Mouse (Mus musculus) left cerebral cortex, postnatal 36 days (tissue): ENCODE data around the gene Vps37c. TPM values are rescaled to one million over a fixed set of nuclear protein-coding genes. Genes with fewer than 3 reads are reported as not detected.

Source experiments
- DNase-seq, 2 experiments: peaks; one replicate each; pipeline ENCODE4 v3.0.0; 2021 to 2022; ENCODE audit warnings: low spot score in 2 of 2, mixed read lengths in 1 of 2
- intact Hi-C: fragments of 180-260 bp; cut with DNase I; formaldehyde crosslinking; loops from one replicate; pipeline ENCODE4 v1.15.1; 2025
- total RNA-seq, 2 experiments: library from RNA; stranded (reverse); gene quantifications; 2 replicates each; pipeline ENCODE4 v1.2.3; 2021

Gene Vps37c
- total RNA-seq, 2 experiments from 2014 or later, result 23.0 to 23.2 TPM

DNA sequence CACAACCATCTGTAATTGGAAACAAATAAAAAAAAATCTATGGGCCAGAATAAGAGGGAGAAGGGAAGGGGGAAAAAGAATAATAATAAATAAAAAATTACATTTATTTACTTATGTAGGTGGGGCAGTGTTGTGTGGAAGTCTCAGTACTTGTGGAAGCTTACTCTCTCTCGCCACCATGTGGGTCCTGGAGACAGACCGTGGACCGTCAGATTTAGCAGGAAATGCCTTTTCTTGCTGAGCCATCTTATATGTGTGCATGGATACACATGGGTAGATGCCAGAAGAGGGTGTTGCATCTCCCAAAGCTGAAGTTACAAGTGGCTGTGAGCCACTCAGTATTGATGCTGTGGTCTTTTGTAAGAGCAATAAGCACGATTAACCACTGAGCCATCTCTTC is 7.0 kb upstream of the Vps37c start:
- DNase-seq, result no peak
- intact Hi-C loops, result no loop called here

DNA sequence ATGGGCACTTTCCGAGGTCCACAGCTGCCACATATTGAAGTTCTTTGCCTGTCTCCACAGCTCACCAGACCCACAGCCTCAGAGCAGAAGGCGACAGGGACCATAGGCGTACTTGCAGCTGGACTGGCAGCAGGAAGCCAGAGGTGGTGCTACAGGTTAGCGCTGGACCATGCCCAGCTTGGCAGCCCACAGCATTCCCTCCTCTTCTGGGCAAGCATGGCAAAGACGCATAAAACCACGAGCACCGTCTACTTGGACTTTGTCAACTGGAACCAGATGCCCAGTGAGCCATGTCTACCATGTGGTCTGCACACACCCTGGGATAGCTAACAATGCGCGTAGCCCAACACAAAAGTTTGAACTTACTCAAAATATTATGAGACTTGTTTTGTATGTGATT is 3.5 kb upstream of the Vps37c start:
- intact Hi-C loops, result no loop called here
- DNase-seq, result no peak

DNA sequence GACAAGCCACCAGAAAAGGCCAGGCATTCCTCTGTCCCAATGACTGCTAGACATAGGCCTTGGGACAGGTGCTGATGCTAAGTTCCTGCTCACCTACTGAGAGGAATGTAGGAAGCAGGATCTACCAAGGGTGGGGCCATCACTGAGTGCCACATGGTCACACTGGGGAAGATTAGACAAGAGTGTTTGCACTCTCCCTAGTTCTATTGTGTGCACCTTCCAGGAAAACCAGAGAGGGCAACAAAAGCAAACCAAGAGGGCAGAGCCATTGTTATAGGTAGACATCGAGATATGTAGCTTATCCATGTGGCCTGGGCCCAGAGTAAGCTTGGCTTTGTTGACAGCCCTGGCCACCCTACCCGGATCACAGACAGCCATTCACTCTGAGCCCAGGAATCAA is 2.8 kb upstream of the Vps37c start:
- intact Hi-C loops, result no loop called here
- no peak for DNase-seq

DNA sequence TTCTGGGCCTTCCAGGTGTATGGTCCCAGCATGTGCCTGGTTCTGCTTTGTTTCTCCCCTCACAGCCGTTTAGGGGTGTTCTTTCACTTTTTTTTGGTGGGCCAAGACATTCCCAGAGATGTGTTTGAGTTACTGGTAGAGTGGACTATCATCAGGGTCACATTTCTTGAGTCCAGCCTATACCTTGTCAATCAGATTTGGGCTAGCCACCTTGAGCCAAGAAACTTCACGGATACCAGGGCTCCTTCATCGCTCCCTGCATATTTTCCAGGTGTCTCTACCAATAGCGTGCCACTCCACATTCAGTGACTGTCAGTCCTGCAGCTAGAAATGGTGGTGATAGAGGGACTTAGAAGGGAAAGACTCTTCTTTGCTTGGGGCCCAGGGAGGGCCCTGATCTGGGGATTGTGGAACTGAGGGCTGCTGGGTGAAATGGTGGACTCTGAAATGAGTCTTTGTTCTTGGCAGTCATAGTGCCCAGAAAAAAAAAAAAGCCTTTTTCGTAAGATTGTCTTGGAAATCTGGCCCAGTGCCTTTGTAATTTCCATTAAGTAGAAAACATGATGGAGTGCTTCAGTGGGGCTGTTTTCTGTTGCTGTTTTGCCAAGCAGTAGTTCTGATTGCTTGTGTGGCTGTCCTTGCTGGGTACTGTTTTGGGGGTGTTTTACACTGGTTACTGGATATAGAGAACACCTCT is 1.1 kb downstream of the Vps37c start:
- DNase-seq, result no peak
- intact Hi-C loops, result no loop called here

DNA sequence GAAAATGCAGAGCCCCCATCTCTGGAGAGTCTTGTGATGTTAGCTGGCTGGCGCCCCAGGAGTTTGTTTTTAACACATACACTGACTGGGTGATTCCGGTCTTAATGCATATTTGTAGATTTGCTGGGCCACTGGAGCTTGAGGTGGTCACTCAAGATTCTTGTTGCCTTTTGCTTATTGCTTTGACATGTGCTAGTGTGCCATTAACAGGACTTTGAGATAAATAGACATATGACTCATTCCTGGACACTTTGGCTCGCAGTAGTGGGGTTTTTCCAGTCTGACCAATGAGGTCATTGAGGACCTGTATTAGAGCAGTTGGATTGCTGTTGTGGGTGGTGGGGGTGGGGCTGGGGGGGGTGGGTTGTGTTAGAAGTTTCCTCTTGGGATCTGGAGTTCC is 1.8 kb downstream of the Vps37c start:
- DNase-seq, result no peak
- intact Hi-C loops, result no loop called here

DNA sequence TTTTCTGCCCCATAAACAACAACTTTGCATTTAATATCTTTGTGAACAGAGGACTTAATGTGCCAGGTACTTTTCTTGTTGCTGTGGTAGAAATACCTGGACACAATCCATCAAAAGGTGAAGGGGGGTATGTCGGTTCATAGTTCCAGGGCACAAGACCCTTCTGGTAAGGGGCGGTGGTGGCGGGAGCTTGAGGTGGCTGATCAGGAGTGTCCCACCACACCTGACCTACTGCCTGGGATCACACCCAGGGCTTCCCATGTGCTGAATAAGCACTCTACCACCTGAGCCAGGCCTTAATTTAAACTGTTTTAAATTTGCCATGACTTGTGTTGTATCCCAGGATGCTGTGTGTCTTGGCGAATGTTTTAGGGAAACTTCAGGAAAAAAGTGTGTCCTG is 2.6 kb downstream of the Vps37c start:
- no peak for DNase-seq
- intact Hi-C loops, result no loop called here

DNA sequence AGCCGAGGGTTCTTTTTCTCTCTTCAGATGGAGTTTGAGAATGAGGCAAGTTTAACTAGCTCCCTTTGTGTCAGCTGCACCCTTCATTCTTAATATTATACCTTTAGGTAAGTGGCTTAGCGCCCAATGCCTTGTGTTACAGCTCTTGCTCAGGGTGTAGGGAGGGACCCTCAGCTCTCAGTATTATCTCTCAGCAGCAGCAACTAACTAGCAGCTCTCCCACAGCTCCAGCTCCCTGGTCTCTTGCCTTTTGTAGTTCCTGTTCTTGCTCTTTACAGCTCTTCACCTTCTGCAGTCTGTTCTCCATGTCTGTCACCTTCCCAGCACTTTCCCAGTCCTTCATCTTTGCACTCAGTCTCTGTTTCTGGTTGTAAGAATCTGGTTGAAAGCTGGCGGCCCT is 3.1 kb downstream of the Vps37c start:
- no peak for DNase-seq
- intact Hi-C loops, result no loop called here

DNA sequence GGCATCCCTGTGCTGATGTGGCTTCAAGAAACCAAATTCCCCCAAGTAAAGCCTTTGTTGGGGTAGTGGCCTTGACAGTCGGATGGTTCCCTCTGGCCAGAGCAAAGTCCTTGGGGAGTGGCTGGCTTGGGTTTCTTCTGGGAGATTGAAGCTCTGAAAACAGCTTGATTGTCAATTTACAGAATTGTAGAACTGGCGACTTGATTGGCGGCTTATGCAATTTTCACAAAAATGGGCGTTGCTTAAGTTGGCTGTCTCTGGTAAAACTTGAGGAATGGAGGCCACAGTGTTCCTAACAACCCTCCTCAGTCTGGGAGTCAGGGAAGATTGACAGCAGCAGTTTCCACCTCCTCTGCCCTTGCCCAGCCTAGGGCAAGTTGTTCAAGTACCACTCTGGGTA is 3.8 kb downstream of the Vps37c start:
- DNase-seq, result no peak
- intact Hi-C loops, result no loop called here

DNA sequence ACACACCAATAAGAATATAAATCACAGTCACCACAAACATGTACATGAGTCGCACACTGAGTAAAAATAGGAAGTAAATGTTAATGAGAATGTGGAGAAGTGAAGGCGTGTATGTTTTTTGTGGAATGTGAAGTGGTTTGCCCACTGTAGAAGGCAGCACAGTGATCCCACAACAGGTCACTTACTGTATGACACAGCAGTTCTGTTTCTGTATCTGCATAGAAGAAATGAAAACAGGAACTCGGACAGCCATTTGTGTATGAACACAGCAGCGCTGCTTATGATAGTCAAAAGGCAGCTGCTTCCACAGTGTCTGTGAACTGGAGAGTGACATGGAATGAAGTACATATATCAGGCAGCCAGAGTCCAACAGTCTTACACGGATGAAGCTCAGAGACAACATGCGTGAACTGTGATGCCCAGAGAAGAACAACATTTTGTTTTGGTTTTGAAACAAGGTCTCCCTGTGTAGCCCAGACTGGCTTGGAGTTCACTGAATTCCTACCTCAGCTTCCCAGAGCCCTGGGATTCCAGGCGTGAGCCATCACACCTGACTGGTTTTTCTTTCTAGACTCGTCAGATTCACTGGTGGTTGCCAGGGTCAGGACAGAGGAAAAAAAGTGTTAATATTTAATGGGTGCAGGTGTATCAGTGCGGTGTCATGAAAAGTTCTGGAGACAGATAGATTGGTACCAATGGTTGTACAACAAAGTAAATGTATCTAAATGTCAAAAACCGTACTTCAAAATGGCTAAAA is 5.6 kb downstream of the Vps37c start:
- no peak for DNase-seq
- intact Hi-C loops, result no loop called here

DNA sequence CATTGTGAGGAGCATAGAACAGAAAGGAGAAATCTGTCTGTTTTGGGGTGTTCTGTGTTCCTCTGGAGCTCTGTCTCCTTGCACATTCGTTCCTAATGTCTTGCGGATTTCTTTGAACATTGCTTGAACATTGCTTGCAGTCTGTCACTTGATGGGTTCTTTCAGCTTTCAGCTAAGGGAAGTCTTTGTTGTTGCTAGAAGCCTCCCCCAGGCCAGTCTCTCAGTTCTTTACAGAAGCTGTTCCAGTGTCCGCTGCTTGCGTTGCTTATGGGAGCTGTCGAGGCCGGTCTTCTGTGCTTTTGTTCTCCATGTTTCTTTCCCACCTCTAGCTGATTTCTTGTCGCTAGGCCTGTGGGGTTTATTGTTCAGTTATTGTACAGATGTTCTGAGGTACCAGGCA is 7.3 kb downstream of the Vps37c start:
- intact Hi-C loops, result no loop called here
- DNase-seq, result no peak

DNA sequence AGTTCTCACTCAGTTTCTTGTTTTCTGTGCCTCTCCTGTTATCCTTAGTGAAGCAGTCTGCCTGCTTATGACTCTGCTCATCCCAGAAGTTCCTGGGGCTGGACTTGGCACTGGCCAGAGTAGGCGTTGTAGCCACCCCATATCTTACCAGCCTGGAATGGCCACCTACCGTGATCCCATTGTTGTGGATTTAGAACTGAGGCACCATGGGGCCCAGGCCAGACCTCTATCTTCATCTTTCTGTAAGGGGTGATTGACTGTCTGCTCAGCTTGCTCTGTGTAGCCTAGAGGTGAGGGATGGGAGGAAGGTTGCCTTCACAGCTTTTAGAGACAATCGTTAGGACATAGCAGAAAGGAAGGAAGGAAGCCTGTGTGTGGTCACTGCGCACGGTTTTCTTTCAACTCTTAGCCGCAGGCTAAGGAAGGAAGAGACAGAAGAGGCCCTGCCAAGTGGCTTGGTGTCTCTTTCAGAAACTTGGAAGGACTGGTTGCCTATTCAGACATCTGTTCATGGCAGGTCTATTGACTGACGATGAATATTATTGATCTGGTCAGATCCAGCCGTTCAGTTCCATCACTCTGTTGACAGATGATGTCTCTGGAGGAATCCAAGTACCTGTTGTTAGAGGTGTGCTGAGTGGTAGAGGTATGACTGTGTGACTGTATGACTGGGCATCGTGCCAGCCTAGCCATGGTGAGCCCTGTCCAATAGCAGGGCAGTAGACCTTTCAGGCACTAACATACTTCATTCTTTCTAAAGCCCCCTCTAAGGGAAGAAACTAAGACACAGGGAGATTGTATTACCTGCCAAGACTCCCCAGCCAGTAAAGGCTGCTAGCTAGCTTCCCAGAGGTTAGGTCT is 9.8 kb downstream of the Vps37c start:
- no peak for DNase-seq
- intact Hi-C loops, result no loop called here

DNA sequence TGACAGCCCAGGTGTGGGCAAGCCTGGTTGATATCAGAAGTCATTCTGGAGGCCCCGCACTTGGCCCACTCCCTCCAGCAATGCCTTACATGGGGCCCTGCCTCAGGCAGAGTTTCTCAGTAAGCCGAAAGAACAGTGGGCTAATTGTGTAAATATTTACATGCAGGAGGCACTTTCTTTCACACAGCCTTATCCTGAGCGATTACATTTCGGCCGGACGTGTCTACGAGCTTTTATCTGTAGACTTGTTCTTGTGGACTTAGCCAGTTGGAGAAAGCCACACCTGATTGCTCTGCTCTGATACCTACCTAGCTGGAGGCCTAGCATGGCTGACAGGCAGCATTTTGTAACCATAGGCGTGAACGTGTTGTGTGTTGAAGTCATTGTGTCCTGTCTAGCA is 11.3 kb downstream of the Vps37c start:
- DNase-seq, result no peak
- intact Hi-C loops, result no loop called here

DNA sequence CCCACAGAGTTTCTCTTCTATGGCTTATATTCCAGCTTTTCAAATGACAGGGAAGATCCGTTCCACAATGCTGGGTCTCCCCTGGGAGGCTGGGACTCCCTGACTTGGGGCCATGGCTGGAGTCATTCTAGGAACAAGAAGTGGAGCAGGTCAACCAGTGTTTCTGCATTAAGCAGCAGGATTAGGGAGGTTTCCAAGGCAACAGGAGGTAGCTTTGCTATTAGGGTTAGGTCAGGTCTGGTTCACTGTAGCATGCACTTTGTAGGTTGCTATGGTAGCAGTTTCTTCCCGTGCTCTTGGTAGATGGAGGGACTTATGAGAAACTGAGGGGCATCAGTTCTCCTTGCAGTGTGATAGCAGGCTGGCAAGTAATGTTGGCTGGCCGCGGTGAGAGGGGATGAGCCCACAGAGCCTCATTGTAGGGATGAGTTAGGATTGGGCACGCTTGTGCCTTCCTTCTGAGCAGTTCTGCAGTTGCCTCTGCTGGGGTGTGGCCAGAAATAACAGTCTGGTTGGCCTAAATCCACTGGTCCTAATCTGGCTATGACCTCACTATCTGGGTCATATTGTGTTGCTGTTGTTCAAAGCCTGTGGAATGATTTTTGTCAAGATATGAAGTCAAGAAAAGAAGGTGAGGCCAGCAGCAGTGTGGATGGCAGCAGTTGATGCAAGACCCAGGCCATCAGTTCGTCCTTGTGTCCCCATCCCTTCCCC is 12.6 kb downstream of the Vps37c start:
- no peak for DNase-seq
- intact Hi-C loops, result no loop called here

DNA sequence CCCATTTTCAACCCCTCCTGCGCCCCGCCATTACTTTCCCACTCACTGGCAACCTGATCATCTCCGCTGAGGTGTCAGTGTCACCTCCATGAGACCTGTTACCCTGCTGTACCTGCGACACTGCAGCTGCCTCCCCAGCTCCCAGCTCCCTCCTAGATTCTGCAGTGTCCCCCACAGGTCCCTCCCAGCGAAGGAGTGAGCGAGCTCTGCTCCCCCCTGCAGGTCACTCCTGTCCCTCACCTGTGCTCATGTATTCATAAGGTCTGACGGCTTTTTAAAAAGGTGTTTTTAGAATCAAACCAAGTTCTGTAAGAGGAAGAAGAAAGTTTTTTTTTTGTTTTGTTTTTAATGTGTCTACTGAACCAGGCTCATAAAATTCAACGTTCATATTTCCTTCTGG is 13.6 kb downstream of the Vps37c start:
- DNase-seq, result no peak
- intact Hi-C loops, result no loop called here

DNA sequence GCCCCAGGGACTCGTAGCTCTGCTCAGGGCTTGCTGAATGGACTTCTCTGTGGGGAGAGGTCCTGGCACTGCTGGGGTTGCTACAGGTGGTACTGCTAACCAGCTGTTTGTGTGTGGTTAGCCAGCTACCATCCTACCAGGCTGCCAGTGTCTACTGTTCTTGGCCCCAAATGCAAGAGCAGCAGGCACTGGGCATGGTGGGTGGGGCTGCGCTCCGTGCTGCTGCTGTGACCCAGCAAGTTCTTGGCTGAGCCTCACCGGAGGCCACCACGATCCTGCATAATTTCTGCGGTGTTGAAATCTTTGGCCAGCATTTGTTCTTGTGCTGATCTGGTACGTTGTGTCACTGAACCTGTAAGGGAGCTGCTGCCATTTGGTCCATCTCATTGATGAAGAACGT is 14.9 kb downstream of the Vps37c start:
- intact Hi-C loops, result no loop called here
- DNase-seq, result no peak

DNA sequence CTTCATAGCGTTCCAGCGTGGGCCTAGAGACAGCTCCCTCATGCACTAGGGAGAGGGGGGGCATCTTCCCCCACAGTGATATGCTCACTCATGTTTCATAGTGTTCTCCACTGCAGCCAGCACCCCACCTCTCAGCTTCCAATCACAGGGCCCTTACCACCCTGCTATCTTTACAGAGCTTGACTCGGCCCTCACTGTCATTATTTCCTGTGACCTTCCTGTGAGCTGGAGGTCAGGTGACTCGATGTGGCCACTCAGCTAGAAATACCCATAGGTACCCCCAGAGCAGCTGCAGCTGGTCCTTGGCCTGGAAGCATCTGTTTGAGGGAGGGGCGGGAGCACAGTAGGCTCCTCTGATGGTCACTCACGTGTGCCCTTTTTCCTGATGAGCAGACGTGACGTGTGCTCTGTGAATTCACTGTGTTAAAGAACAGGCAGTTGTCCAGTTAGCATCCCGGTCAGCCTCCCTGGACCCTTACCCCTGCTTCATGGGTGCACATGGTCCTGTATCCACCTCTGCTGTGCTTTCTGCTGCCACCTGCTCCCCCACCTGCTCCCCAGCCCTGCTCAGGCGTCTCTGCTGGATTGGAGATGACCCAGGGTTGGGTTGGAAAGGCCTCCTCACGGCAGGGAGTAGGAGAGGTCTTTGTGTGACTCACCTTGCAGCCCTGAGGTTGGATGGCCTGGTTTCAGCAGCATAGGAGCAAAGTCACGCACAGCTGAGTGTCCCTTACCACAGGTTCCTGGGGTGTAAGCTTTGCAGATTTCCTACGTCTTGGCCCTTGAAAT is 18.7 kb downstream of the Vps37c start:
- DNase-seq, result no peak
- intact Hi-C loops, result no loop called here

DNA sequence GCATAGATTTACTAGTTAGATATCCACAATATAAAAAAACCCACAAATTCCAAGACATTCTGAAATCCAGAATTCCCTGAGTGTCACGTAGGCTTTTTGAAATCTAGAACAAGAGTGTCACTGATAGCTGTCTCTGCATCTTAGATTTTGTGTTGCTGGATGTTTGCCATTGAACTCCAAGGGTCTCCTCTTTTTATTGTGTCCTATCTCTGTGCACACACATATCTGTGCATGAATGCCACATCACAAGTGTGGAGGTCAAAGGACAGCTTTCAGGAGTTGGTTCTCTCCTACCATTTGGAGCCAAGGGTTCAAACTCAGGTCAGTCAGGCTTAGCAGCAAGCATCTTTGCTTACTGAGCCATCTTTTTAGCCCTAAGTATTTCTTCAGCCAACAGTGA is 19.3 kb downstream of the Vps37c start:
- intact Hi-C loops, result no loop called here
- DNase-seq, result no peak

DNA sequence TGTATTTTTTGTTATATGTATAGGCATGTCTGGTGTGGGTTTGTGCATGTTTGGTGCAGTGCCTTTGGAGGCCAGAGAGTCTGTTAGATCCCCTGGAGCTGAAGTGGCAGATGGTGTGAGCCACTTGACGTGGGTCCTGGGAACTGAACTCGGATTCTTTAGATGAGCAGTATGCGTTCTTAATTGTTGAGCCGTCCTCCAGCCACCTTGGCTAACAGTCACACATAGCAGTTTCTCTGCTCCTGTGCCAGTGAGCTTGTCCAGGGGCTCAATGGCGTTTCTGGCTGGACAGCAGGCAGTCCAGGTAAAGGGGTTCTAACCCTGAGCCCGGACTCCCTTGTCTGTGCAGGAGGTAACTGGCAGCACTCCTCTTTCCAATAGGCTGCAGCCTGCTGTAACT is 20.4 kb downstream of the Vps37c start:
- intact Hi-C loops, result loop anchor here (1.0 kb wide), 1 partner anchor 31 kb away; the partner anchor contains the start of gene Pga5
- DNase-seq, result no peak
